Comparison of ENCODE assay signal across 18 mouse cellular contexts in the genomic region with DNA sequence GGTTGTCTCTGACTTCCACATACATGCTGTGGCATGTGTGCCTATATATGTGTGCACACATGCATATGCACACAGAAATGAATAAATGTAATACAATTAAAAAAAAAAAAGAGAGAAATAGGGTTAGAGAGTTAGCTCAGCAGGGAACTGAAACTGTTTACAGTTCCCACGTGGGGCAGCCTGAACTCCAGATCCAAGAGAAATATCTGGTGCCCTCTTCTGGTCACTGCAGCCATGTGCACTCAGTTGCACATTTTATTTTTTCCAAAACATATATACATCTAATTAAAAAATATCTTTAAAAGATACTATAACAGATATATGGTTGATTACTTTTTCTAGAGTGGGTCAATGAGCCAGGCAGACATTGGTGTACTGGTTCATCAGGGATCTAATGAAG. TPM values are rescaled to one million over a fixed set of nuclear protein-coding genes. Genes with fewer than 3 reads are reported as not detected.
DNase-seq lines count a peak whose midpoint lies in the region; ATAC-seq and TF ChIP-seq lines count a peak whose summit lies in the region.
"Had no signal": no experiment of that assay in that cellular context is flagged by ENCODE, and none has a peak within 500 bp of the region (broad histone marks: within the 10 kb centered on the region; RNA-seq: fewer than 3 reads in every experiment).

No protein-coding gene starts in this region.

- WGBS in liver, embryonic 14.5 days (ENCODE audit: insufficient replicate concordance), result 6% methylated on average over 1 of the region's 1 CpGs
- WGBS in liver, embryonic 12.5 days (ENCODE audit: insufficient replicate concordance), result 0% methylated on average over 1 of the region's 1 CpGs

- H3K27ac ChIP-seq in liver, embryonic 14.5 days, result no peak overlapping the region
- H3K27ac ChIP-seq in liver, embryonic 12.5 days, result no peak overlapping the region
- H3K27ac ChIP-seq: macrophage; stomach, embryonic 15.5 days had no signal

- no peaks in the 10 kb centered on the region for H3K9me3 ChIP-seq in liver, embryonic 14.5 days (ENCODE audit: control insufficient read depth, low read length)
- H3K9me3 ChIP-seq in liver, embryonic 12.5 days (replicated peaks), result no peaks in the 10 kb centered on the region
- H3K9me3 ChIP-seq: stomach, embryonic 15.5 days had no signal

- no peak overlapping the region for H3K4me2 ChIP-seq in liver, embryonic 14.5 days (ENCODE audit: low read depth)
- no peak overlapping the region for H3K4me2 ChIP-seq in liver, embryonic 12.5 days
- H3K4me2 ChIP-seq: liver, embryonic 11.5 days; stomach, embryonic 15.5 days had no signal

- no peak for ATAC-seq in liver, embryonic 14.5 days (ENCODE audit: insufficient read depth)
- no peak for ATAC-seq in liver, embryonic 12.5 days
- 0 out of 2 replicates have a peak, but pooled peaks have one; percentile 42 for ATAC-seq in monocyte, adult 5-6 weeks (replicated peaks; ENCODE audit: insufficient number of reproducible peaks, low FRiP score, low TSS enrichment, poor library complexity, severe bottlenecking)
- ATAC-seq: hindbrain, embryonic 16.5 days had no signal

- TF ChIP-seq CTCF in liver, embryonic 14.5 days (IDR thresholded peaks at IDR 0.05; ENCODE audit: low read depth), result peak; percentile 31; the same call in 1 of the 2 replicates

- DNase-seq in liver, embryonic 14.5 days (ENCODE audit: low read depth in 3 of 3, low spot score in 3 of 3), result no peak
- DNase-seq in CD4-positive helper T cell, adult 2 months (ENCODE audit: low read depth, low spot score), result peak; percentile 30
- DNase-seq in NIH3T3 (ENCODE audit: low read depth), result peak; percentile 68
- DNase-seq in adrenal gland, postnatal 25 days, result no peak
- DNase-seq in kidney, postnatal 14 days, result no peak
- DNase-seq: cerebellum, adult 18-20 months; heart, postnatal 10 days; kidney, postnatal 4 days; right cerebral cortex, postnatal 25 days had no signal

- TF ChIP-seq EP300 in liver, embryonic 14.5 days (IDR thresholded peaks at IDR 0.05; ENCODE audit: low read depth), result no peak

- H3K36me3 ChIP-seq in liver, embryonic 14.5 days (replicated peaks; ENCODE audit: control insufficient read depth, insufficient read depth, low read depth), result no peaks in the 10 kb centered on the region
- no peaks in the 10 kb centered on the region for H3K36me3 ChIP-seq in liver, embryonic 12.5 days
- H3K36me3 ChIP-seq: stomach, embryonic 15.5 days had no signal

- H3K4me3 ChIP-seq in liver, embryonic 14.5 days (ENCODE audit: insufficient read depth in 1 of 2, low read depth in 2 of 2, low read length in 2 of 2), result no peak overlapping the region
- H3K4me3 ChIP-seq in liver, embryonic 12.5 days, result no peak overlapping the region
- H3K4me3 ChIP-seq: stomach, embryonic 15.5 days had no signal

- no peaks in the 10 kb centered on the region for H3K4me1 ChIP-seq in liver, embryonic 14.5 days (replicated peaks; ENCODE audit: control insufficient read depth in 2 of 2, insufficient read depth in 2 of 2, low read length in 1 of 2)
- peaks cover 7% of the 10 kb centered on the region for H3K4me1 ChIP-seq in liver, embryonic 12.5 days

- no peaks in the 10 kb centered on the region for H3K27me3 ChIP-seq in liver, embryonic 14.5 days (ENCODE audit: control insufficient read depth, insufficient read depth, low read length)
- peaks cover 18% of the 10 kb centered on the region; the same call in 1 of the 2 replicates for H3K27me3 ChIP-seq in liver, embryonic 12.5 days (replicated peaks)
- H3K27me3 ChIP-seq: stomach, embryonic 15.5 days had no signal

- H3K9ac ChIP-seq in liver, embryonic 14.5 days (replicated peaks), result no peak overlapping the region
- no peak overlapping the region for H3K9ac ChIP-seq in liver, embryonic 12.5 days
- H3K9ac ChIP-seq: stomach, embryonic 15.5 days had no signal

RNA-seq across cellular contexts. Expression of gene S100a6, which starts 4.9 kb away (rescaled TPM):
- polyA plus RNA-seq in liver, embryonic 14.5 days (2012; rRNA removed), result 3.4 and 5.4 TPM in 2 replicates
- 7.2 and 13.6 TPM in 2 replicates for polyA plus RNA-seq in liver, embryonic 14.5 days (2014; fragmentation: Nextera tagmentation; extraction: Ambion mirVana)
- polyA plus RNA-seq in liver, embryonic 12.5 days (2016; fragmentation: Nextera tagmentation; extraction: Ambion mirVana), result 5.7 and 6.8 TPM in 2 replicates
- total RNA-seq in monocyte, adult 5-6 weeks (2017), result 318 to 564 TPM (median 521 TPM) in 3 replicates
- 14.2 and 31.3 TPM in 2 replicates for total RNA-seq in adrenal gland, postnatal 25 days (2021)

RNA-seq across cellular contexts. Expression of gene S100a5, which starts 9.3 kb away (rescaled TPM):
- not detected in 2 replicates for polyA plus RNA-seq in liver, embryonic 14.5 days (2012; rRNA removed)
- polyA plus RNA-seq in liver, embryonic 14.5 days (2014; fragmentation: Nextera tagmentation; extraction: Ambion mirVana), result not detected in 2 replicates
- polyA plus RNA-seq in liver, embryonic 12.5 days (2016; fragmentation: Nextera tagmentation; extraction: Ambion mirVana), result not detected in 2 replicates
- not detected in 3 replicates for total RNA-seq in monocyte, adult 5-6 weeks (2017)
- total RNA-seq in adrenal gland, postnatal 25 days (2021), result not detected in 2 replicates
- total RNA-seq: adrenal gland, postnatal 4 days; gastrocnemius, postnatal 4 days; heart, postnatal 10 days; left cerebral cortex, postnatal 10 days had no signal
- polyA plus RNA-seq: hindbrain, embryonic 16.5 days; liver, embryonic 11.5 days; macrophage had no signal

RNA-seq across cellular contexts. Expression of gene S100a4, which starts 14.0 kb away (rescaled TPM):
- 1.0 and 2.0 TPM in 2 replicates for polyA plus RNA-seq in liver, embryonic 14.5 days (2012; rRNA removed)
- 0.73 and 1.0 TPM in 2 replicates for polyA plus RNA-seq in liver, embryonic 14.5 days (2014; fragmentation: Nextera tagmentation; extraction: Ambion mirVana)
- polyA plus RNA-seq in liver, embryonic 12.5 days (2016; fragmentation: Nextera tagmentation; extraction: Ambion mirVana), result 0.55 and 0.69 TPM in 2 replicates
- 562 to 1,115 TPM (median 1,082 TPM) in 3 replicates for total RNA-seq in monocyte, adult 5-6 weeks (2017)
- total RNA-seq in adrenal gland, postnatal 25 days (2021), result 7.3 and 11.2 TPM in 2 replicates

RNA-seq across cellular contexts. Expression of gene Gm42674, which starts 15.9 kb away (rescaled TPM):
- polyA plus RNA-seq in liver, embryonic 14.5 days (2012; rRNA removed), result not detected in 2 replicates
- not detected in 2 replicates for polyA plus RNA-seq in liver, embryonic 14.5 days (2014; fragmentation: Nextera tagmentation; extraction: Ambion mirVana)
- not detected in 2 replicates for polyA plus RNA-seq in liver, embryonic 12.5 days (2016; fragmentation: Nextera tagmentation; extraction: Ambion mirVana)
- total RNA-seq in monocyte, adult 5-6 weeks (2017), result not detected in 3 replicates
- not detected in 2 replicates for total RNA-seq in adrenal gland, postnatal 25 days (2021)
- total RNA-seq: adrenal gland, postnatal 4 days; gastrocnemius, postnatal 4 days; heart, postnatal 10 days; left cerebral cortex, postnatal 10 days had no signal
- polyA plus RNA-seq: liver, embryonic 11.5 days; macrophage; stomach, embryonic 15.5 days had no signal

RNA-seq across cellular contexts. Expression of gene S100a2, which starts 27.5 kb away (rescaled TPM):
- polyA plus RNA-seq in liver, embryonic 14.5 days (2012; rRNA removed), result not detected in 2 replicates
- not detected in 2 replicates for polyA plus RNA-seq in liver, embryonic 14.5 days (2014; fragmentation: Nextera tagmentation; extraction: Ambion mirVana)
- not detected in 2 replicates for polyA plus RNA-seq in liver, embryonic 12.5 days (2016; fragmentation: Nextera tagmentation; extraction: Ambion mirVana)
- not detected in 3 replicates for total RNA-seq in monocyte, adult 5-6 weeks (2017)
- total RNA-seq in adrenal gland, postnatal 25 days (2021), result not detected in 2 replicates
- total RNA-seq: adrenal gland, postnatal 4 days; gastrocnemius, postnatal 4 days; heart, postnatal 10 days; left cerebral cortex, postnatal 10 days had no signal
- polyA plus RNA-seq: hindbrain, embryonic 16.5 days; liver, embryonic 11.5 days; macrophage; stomach, embryonic 15.5 days had no signal

Comparison
In these comparisons a context has a peak if more than half of its experiments do, and no peak if none do; other contexts are left out.
1. DNase-seq: peak in CD4-positive helper T cell, adult 2 months (single experiment) and NIH3T3 (single experiment); none in liver, embryonic 14.5 days (0 of 3), adrenal gland, postnatal 25 days (single experiment) and kidney, postnatal 14 days (single experiment).
2. RNA of gene S100a4, which starts 14.0 kb away (total RNA-seq): 562 to 1,115 TPM in monocyte, adult 5-6 weeks; 7.3 to 11.2 TPM in adrenal gland, postnatal 25 days; every median in the first group is over 10 times any median in the second.